9 mouse cellular contexts compared by ENCODE assay signal in the genomic region with DNA sequence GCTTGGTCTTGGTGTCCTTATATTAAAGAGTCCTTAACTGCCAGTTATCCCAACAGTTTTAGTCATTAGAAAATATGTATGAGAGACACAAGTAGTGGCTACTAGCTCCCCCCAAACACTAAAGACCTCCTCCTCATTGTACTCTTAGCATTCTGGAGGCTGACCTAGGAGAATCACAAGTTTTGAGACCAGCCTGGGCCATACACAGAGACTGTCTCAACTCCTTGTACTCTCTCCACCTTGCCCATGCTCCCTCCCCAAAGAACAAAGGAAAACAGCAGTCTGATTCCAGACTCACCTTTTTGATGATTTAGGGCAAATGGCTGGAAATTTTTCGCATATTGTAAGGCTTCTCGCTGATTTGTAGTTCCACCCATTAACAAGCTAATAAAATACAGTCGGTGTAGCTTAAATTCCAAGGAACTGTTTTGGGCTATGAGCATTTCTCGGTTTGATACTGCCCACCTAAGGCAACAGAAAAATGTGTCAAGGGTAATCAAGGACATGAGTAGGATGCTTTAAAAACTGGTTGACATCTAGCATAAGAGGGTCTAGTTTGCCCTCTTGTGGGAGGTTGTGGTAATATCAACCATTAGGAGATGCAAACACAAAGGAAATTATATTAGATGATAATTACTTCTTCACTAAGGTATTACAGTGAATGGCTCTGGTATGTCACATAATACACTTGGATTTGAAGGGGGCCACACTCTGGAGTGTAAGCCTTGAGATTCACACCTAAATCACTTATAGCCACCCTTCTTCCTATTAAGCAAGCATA. TPM values are rescaled to one million over a fixed set of nuclear protein-coding genes. Genes with fewer than 3 reads are reported as not detected.
DNase-seq lines count a peak whose midpoint lies in the region; ATAC-seq and TF ChIP-seq lines count a peak whose summit lies in the region.
"Had no signal": no experiment of that assay in that cellular context is flagged by ENCODE, and none has a peak within 500 bp of the region (broad histone marks: within the 10 kb centered on the region; RNA-seq: fewer than 3 reads in every experiment).

No protein-coding gene starts in this region.

- 85% methylated on average over 4 of the region's 4 CpGs for WGBS in kidney, postnatal 0 days
- 81% methylated on average over 4 of the region's 4 CpGs for WGBS in kidney, embryonic 16.5 days
- 87% methylated on average over 4 of the region's 4 CpGs for WGBS in midbrain, embryonic 13.5 days

- peaks cover 18% of the 10 kb centered on the region; the same call in 1 of the 2 replicates for H3K36me3 ChIP-seq in kidney, postnatal 0 days (ENCODE audit: insufficient read depth, low read length)
- H3K36me3 ChIP-seq in kidney, embryonic 16.5 days (ENCODE audit: insufficient read depth, low read length) = peaks cover 29% of the 10 kb centered on the region
- peaks cover 52% of the 10 kb centered on the region for H3K36me3 ChIP-seq in G1E (replicated peaks)
- peaks cover 30% of the 10 kb centered on the region for H3K36me3 ChIP-seq in midbrain, embryonic 13.5 days

- H3K27me3 ChIP-seq in kidney, postnatal 0 days (ENCODE audit: insufficient read depth, low read length) = no peaks in the 10 kb centered on the region
- no peaks in the 10 kb centered on the region for H3K27me3 ChIP-seq in kidney, embryonic 16.5 days (ENCODE audit: insufficient read depth, low read length)
- no peaks in the 10 kb centered on the region for H3K27me3 ChIP-seq in G1E (ENCODE audit: insufficient read depth, low read length)
- H3K27me3 ChIP-seq in midbrain, embryonic 13.5 days = no peaks in the 10 kb centered on the region
- H3K27me3 ChIP-seq: limb, embryonic 15.5 days had no signal

- no peak overlapping the region for H3K4me2 ChIP-seq in kidney, postnatal 0 days (ENCODE audit: low read length)
- no peak overlapping the region for H3K4me2 ChIP-seq in kidney, embryonic 16.5 days (replicated peaks; ENCODE audit: low read depth, low read length)
- H3K4me2 ChIP-seq in midbrain, embryonic 13.5 days (replicated peaks) = no peak overlapping the region
- H3K4me2 ChIP-seq: limb, embryonic 15.5 days had no signal

- peak; percentile 60 for DNase-seq in kidney, postnatal 0 days (ENCODE audit: low spot score)
- peak; percentile 46 for DNase-seq in CD4-positive helper T cell, adult 2 months (ENCODE audit: low read depth, low spot score)
- peak; percentile 2 for DNase-seq in G1E (ENCODE audit: low spot score)
- peak; percentile 16 for DNase-seq in embryo, embryonic 9.5 days (ENCODE audit: extremely low spot score)
- no peak for DNase-seq in urinary bladder, postnatal 36 days (ENCODE audit: low spot score in 2 of 2)
- DNase-seq in testis, postnatal 10 days (ENCODE audit: low spot score) = no peak

- no peaks in the 10 kb centered on the region for H3K9me3 ChIP-seq in kidney, postnatal 0 days (replicated peaks; ENCODE audit: low read length)
- no peaks in the 10 kb centered on the region for H3K9me3 ChIP-seq in kidney, embryonic 16.5 days (ENCODE audit: low read length)
- H3K9me3 ChIP-seq in G1E (replicated peaks) = no peaks in the 10 kb centered on the region
- H3K9me3 ChIP-seq in midbrain, embryonic 13.5 days = no peaks in the 10 kb centered on the region
- H3K9me3 ChIP-seq: limb, embryonic 15.5 days had no signal

- no peak for ATAC-seq in kidney, postnatal 0 days (replicated peaks; ENCODE audit: low FRiP score, low read depth)
- ATAC-seq in kidney, embryonic 16.5 days (ENCODE audit: low FRiP score, low TSS enrichment) = no peak
- ATAC-seq in G1E (ENCODE audit: extremely low read depth, insufficient number of reproducible peaks, low FRiP score, poor library complexity, severe bottlenecking) = no peak
- ATAC-seq in midbrain, embryonic 13.5 days = peak; percentile 60

- no peak overlapping the region for H3K4me3 ChIP-seq in kidney, postnatal 0 days (replicated peaks; ENCODE audit: low read depth, low read length)
- no peak overlapping the region for H3K4me3 ChIP-seq in kidney, embryonic 16.5 days (ENCODE audit: low read length)
- no peak overlapping the region for H3K4me3 ChIP-seq in G1E (ENCODE audit: low read depth, low read length)
- H3K4me3 ChIP-seq in midbrain, embryonic 13.5 days (replicated peaks) = no peak overlapping the region
- H3K4me3 ChIP-seq: limb, embryonic 15.5 days had no signal

- H3K9ac ChIP-seq in kidney, postnatal 0 days (ENCODE audit: low read depth, low read length) = no peak overlapping the region
- no peak overlapping the region for H3K9ac ChIP-seq in kidney, embryonic 16.5 days (replicated peaks; ENCODE audit: low read length)
- H3K9ac ChIP-seq in midbrain, embryonic 13.5 days (replicated peaks) = no peak overlapping the region
- H3K9ac ChIP-seq: limb, embryonic 15.5 days had no signal

- no peaks in the 10 kb centered on the region for H3K4me1 ChIP-seq in kidney, postnatal 0 days (replicated peaks; ENCODE audit: insufficient read depth, low read length)
- no peaks in the 10 kb centered on the region for H3K4me1 ChIP-seq in kidney, embryonic 16.5 days (ENCODE audit: insufficient read depth, low read length)
- no peaks in the 10 kb centered on the region for H3K4me1 ChIP-seq in G1E (ENCODE audit: insufficient read depth, low read depth, low read length)
- no peaks in the 10 kb centered on the region for H3K4me1 ChIP-seq in midbrain, embryonic 13.5 days (replicated peaks)
- H3K4me1 ChIP-seq: limb, embryonic 15.5 days had no signal

- peak; percentile 80 for TF ChIP-seq CTCF in kidney, postnatal 0 days (IDR thresholded peaks at IDR 0.05; ENCODE audit: low read depth)
- peak; percentile 19; the same call in 1 of the 2 replicates for TF ChIP-seq CTCF in G1E (IDR thresholded peaks at IDR 0.05; ENCODE audit: low read depth, low read length)

- no peak overlapping the region for H3K27ac ChIP-seq in kidney, postnatal 0 days
- no peak overlapping the region for H3K27ac ChIP-seq in kidney, embryonic 16.5 days (ENCODE audit: low read length)
- H3K27ac ChIP-seq in midbrain, embryonic 13.5 days = no peak overlapping the region
- H3K27ac ChIP-seq: limb, embryonic 15.5 days had no signal

RNA-seq across cellular contexts. Expression of gene Cd8a, which starts 25.8 kb away (rescaled TPM):
- 1.4 and 1.6 TPM in 2 replicates for polyA plus RNA-seq in kidney, postnatal 0 days (2015; fragmentation: Nextera tagmentation; extraction: Ambion mirVana)
- polyA plus RNA-seq in kidney, embryonic 16.5 days (2015; fragmentation: Nextera tagmentation; extraction: Ambion mirVana) = 0.09 TPM in 2 replicates
- total RNA-seq in G1E (2014; fragmentation: Nextera tagmentation) (not detected in 2 replicates), G1E (2017) (0.12 and 0.22 TPM in 2 replicates)
- not detected in 2 replicates for polyA plus RNA-seq in G1E (2012)
- polyA plus RNA-seq in midbrain, embryonic 13.5 days (2015; fragmentation: Nextera tagmentation; extraction: Ambion mirVana) = not detected in 2 replicates
- polyA plus RNA-seq: limb, embryonic 15.5 days had no signal

RNA-seq across cellular contexts. Expression of gene Rmnd5a, which starts 41.4 kb away (rescaled TPM):
- polyA plus RNA-seq in kidney, postnatal 0 days (2015; fragmentation: Nextera tagmentation; extraction: Ambion mirVana) = 14.7 and 15.4 TPM in 2 replicates
- 11.4 and 12.3 TPM in 2 replicates for polyA plus RNA-seq in kidney, embryonic 16.5 days (2015; fragmentation: Nextera tagmentation; extraction: Ambion mirVana)
- total RNA-seq in G1E (2014; fragmentation: Nextera tagmentation) (89.4 and 90.3 TPM in 2 replicates), G1E (2017) (51.9 and 65.9 TPM in 2 replicates)
- 7.4 and 7.8 TPM in 2 replicates for polyA plus RNA-seq in G1E (2012)
- 7.0 and 8.0 TPM in 2 replicates for polyA plus RNA-seq in midbrain, embryonic 13.5 days (2015; fragmentation: Nextera tagmentation; extraction: Ambion mirVana)

Comparison
In these comparisons a context has a peak if more than half of its experiments do, and no peak if none do; other contexts are left out.
1. DNase-seq: peak in kidney, postnatal 0 days (single experiment), CD4-positive helper T cell, adult 2 months (single experiment), G1E (single experiment) and embryo, embryonic 9.5 days (single experiment); none in urinary bladder, postnatal 36 days (0 of 2) and testis, postnatal 10 days (single experiment).